Mouse (Mus musculus): ENCODE data around the gene Gm44511.

DNA sequence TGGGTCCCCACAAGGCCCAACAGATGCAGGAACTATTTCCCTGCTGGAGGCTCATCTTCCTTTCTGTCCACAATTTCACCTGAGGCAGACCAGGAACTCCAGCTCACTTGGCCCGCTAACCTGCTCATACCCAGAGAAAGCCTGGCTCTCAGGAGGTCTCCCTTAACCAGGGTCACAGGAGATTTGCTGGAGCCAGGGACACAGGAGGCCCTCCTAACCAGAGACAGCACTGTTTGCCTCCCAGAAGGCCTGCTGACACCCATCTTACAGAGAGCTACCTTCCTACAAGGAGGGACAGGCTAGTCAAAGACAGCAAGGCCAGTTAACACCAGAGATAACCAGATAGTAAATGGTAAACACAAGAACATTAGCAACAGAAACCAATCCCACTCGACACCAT, 31.9 kb upstream of the Gm44511 start:
- TF ChIP-seq HCFC1 (IDR thresholded peaks at IDR 0.05; ENCODE audit: borderline replicate concordance, insufficient read depth, low read length) (no peak), ZNF384 (IDR thresholded peaks at IDR 0.05; ENCODE audit: low read depth, low read length) (no peak), CHD2 (IDR thresholded peaks at IDR 0.05; ENCODE audit: low read depth, low read length) (no peak)
